Mouse (Mus musculus) limb, embryonic 12.5 days (tissue): ENCODE measurements around the gene Rasgrp3. TPM values are rescaled to one million over a fixed set of nuclear protein-coding genes. Genes with fewer than 3 reads are reported as not detected.

Source experiments
- polyA plus RNA-seq: library from polyadenylated mRNA; unstranded; fragments of >200 nt; fragmentation: Nextera tagmentation; extraction: Ambion mirVana; gene quantifications from 2 replicates; pipeline ENCODE4 v1.2.1, GENCODE M21; 2016

Rasgrp3 gene
- polyA plus RNA-seq, 1 experiment from 2014 or later: 6.4 TPM

Other genes with a start within 250 kb of the Rasgrp3 start
- gene Fam98a, start 116.0 kb downstream of the Rasgrp3 start, polyA plus RNA-seq: 22.6 and 25.4 TPM in 2 replicates